Mouse (Mus musculus) CH12.LX (cell line): Measurements from ENCODE around the gene Dpf3.

Experiments
- CHD1 ChIP-seq: IDR thresholded peaks from 2 replicates; pipeline ENCODE4 v1.6.1; 2012; ENCODE audit warnings: low read depth, low read length, improper control_type of control experiment, inconsistent platforms
- CTCF ChIP-seq, 2 experiments: IDR thresholded peaks in 1 of 2; conservative IDR thresholded peaks in 1 of 2; 2 replicates each; pipeline ENCODE4 v1.5.1; 2011 to 2012; ENCODE audit warnings: low read depth in 2 of 2, low read length in 2 of 2, improper control_type of control experiment in 1 of 2, inconsistent platforms in 1 of 2, mild to moderate bottlenecking in 1 of 2, moderate library complexity in 1 of 2
- EP300 ChIP-seq: IDR thresholded peaks from 2 replicates; pipeline ENCODE4 v1.6.1; 2011; ENCODE audit warnings: low read length, improper control_type of control experiment
- HCFC1 ChIP-seq: IDR thresholded peaks from 2 replicates; pipeline ENCODE4 v1.6.1; 2012; ENCODE audit warnings: low read depth, mild to moderate bottlenecking, inconsistent platforms, low read length, improper control_type of control experiment
- NRF1 ChIP-seq: IDR thresholded peaks from 2 replicates; pipeline ENCODE4 v1.6.1; 2014; ENCODE audit warnings: low read depth, mild to moderate bottlenecking, inconsistent platforms, low read length, improper control_type of control experiment, moderate library complexity
- RCOR1 ChIP-seq: conservative IDR thresholded peaks from 2 replicates; pipeline ENCODE4 v1.6.1; 2012; ENCODE audit warnings: low read depth, mild to moderate bottlenecking, inconsistent platforms, low read length, improper control_type of control experiment

DNA sequence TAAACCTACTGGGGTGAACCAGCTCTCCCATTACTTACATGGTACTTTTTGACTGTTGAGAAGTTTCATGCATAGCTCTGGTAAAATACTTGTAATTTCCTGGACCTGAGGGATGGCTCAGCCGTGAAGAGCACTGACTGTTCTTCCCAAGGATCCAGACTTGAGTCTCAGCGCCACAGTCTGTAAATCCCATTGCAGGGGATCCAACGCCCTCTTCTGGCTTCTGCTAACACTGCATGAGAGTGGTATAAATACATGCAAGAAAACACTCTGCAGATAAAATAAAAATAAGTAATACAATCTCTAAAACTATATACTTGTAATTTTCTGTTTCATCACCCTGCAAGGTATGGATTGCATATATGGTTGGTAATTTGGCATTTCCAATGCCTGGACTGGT is 10.4 kb upstream of the Dpf3 start:
- TF ChIP-seq CTCF (conservative IDR thresholded peaks at IDR 0.05 in 1 of 2, IDR thresholded peaks at IDR 0.05 in 1 of 2; ENCODE audit: low read depth in 2 of 2, low read length in 2 of 2) (peak in 1 of 2 experiments; percentile 26; a peak in 2 of 4 replicates), HCFC1 (no peak), CHD1 (no peak), RCOR1 (no peak), EP300 (no peak), NRF1 (no peak)
